Mouse (Mus musculus) layer of hippocampus, adult 6 months (tissue): ENCODE measurements around the gene Gja6. TPM values are rescaled to one million over a fixed set of nuclear protein-coding genes. Genes with fewer than 3 reads are reported as not detected.

Source experiments
- long read RNA-seq, 2 experiments: library from polyadenylated mRNA; unstranded; transcript quantifications; one replicate each; pipeline ENCODE4 v2.0.0; 2019 to 2020
- polyA plus RNA-seq: library from polyadenylated mRNA; unstranded; fragments of <200 nt; fragmentation: Nextera tagmentation; gene quantifications from 2 replicates; pipeline ENCODE4 v1.2.3, GENCODE M21; 2021

Gene Gja6
- polyA plus RNA-seq = 0.11 and 0.20 TPM in 2 replicates
- long read RNA-seq, experiment 1, partial matches to known transcripts = 0 of 1 reads
- long read RNA-seq, experiment 1, other reads (novel, unspliced or antisense) = 0 of 1 reads
- long read RNA-seq, experiment 2 = 0 reads

GRCm38 (mm10) chrX:160906952-160907351 lies at the start of gene Gja6:
Gene Gja6, minus strand, starts transcription at chrX:160907052.

Other genes starting within 250 kb of the Gja6 start
- gene Ppef1, start 171.3 kb downstream of the Gja6 start, polyA plus RNA-seq = 0.55 and 0.56 TPM in 2 replicates
- gene Rs1, start 139.0 kb downstream of the Gja6 start, polyA plus RNA-seq = 0.33 TPM in 1 of 2 replicates, not detected in the other
- 12.5 and 13.3 TPM in 2 replicates for gene Cdkl5, start 87.7 kb upstream of the Gja6 start, polyA plus RNA-seq
- 0.06 and 0.10 TPM in 2 replicates for gene Scml2, start 210.1 kb upstream of the Gja6 start, polyA plus RNA-seq